Mouse (Mus musculus): Measurements from ENCODE around the gene Ktn1.

The Ktn1 gene

DNA sequence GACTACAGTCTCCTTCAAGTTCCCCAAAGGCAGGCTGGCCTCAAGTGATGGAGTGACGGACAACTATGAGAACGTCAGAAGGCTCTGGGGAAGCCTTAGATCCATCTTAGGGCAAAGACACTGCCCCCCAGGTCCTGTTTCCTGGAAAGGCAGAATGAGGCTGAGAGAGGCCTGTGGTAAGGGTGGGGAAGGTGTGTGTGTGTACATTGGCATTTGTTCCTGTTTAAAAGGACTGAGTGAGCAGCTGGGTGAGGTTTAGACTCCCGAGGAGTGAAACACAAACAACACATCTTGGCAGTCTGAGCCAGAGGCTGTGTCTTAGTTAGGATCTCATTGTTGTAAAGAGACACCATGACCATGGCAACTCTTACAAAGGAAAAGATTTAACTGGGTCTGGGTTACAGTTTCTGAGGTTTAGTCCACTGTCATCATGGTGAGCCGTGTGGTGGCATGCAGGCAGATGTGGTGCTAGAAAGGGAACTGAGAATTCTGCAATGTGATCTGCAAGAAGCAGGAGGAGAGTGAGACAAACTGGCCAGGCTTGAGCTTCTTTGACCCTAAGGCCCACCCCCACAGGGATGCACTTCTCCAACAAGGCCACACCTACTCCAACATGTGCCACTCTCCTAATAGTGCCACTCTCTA, 106.1 kb downstream of the Ktn1 start:
- no peak for DNase-seq (ENCODE audit: low read depth, low spot score)

DNA sequence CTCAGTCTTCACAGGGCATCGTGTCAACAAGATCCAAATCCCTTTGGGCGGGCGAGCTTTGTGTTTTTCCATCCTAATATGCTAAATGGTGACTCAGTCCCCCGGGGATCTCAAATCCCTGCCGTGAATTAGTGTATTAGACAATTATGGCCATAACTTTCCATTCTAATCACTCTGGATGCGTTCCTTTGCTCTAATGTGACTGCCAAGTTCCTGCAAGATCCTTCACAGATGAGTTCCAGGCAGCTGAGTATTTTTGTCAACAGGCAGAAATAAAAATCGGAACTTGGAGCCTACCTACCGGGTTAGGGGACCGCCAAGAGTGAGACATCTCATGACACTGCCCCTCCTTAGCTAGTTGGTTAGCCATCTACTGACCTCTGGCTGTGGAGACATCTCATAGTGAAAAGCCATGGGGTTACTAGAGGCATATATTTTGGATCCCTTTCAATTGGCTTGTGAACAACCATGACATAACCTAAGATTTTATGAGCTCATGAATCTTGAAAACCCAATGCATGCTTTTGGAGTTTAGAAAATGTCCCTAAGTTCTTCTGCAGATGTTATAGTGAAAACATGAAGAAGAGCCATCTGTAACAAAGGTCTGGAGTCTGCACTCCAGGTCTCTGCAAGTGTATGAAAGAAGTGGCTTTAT, 108.3 kb downstream of the Ktn1 start:
- DNase-seq (ENCODE audit: low read depth, low spot score), result no peak

DNA sequence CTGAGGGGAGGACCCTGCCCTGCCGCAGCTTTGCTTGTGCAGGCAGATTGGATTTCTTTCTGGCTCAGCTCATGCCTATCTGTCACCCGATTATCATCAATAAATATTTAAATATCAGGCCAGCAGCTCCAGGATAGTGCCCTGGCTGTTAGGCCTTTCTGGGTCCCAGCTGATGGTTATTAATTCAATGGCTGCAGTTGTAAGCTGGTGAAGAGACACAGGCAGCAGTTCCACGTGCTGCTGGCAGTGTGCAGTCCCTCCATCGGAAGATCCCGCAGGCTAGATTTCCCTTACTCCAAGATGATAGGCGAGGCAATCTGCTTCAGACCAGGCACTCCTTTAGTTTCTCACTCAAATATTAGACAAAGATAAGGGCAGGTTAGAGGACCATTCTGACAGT, 116.9 kb downstream of the Ktn1 start:
- no peak for DNase-seq (ENCODE audit: low read depth, low spot score)

DNA sequence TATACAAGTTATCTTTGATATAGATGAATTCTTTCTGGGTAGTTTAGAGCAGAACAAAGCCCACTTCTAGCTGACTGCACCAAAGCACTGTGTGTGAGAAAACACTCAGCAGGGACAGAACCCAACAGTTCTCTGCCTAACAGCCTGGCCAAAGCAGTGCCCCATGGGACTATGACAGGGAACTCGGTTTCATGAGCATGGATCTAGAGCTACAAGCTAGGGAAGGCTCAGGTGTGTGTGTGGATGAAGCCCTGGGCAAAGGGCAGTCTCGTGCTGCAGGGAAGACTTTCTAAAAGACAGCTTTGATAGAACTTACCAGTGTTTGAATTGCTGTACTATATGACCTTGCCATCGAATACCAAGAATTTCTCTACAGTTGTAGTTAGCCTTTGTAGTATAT, 117.5 kb downstream of the Ktn1 start:
- DNase-seq (ENCODE audit: low read depth, low spot score), result no peak

DNA sequence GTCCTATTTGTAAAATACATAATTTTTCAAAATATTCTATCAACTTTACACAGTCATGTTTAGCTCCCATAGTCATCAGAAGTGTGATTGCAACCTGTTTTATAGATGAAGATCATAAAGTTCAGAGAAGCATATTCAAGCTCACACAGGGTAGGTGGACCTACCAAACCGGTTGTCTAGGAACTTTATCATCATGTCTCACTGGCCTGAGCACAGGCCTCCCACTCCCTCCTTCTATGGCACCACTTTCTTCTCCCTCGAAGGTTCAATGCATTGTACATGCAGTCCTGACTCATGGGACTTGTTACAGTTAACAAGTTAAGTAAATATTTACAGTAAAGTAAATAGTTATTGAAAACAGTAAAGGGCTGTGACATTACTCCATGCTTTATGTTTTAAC, 118.1 kb downstream of the Ktn1 start:
- no peak for DNase-seq (ENCODE audit: low read depth, low spot score)

DNA sequence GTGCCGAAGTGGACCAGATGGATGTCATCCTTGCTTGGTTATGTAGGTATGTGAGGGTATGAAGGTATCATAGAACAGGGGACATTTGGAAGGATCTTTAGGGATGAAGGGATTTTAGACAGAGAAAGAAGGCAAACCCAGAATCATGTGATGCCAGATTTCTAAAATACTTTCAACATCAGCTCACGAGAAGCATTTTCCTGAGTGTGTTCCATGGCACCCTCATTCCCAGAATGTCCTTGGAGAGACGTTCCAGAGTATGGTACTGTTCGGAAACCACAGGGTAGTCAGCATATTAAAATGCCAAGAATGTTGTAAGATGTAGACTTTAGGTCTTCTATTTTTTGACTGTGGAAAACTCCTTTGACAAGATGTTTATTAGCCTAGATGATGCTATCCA, 123.2 kb downstream of the Ktn1 start:
- no peak for DNase-seq (ENCODE audit: low read depth, low spot score)

- DNase-seq (ENCODE audit: low read depth, low spot score), result no peak
These were observed 127.3 kb downstream of the Ktn1 start for GRCm38 (mm10) chr14:47775543-47775942.

- DNase-seq (ENCODE audit: low read depth, low spot score), result no peak
These were observed 128.2 kb downstream of the Ktn1 start for GRCm38 (mm10) chr14:47776260-47777035.

DNA sequence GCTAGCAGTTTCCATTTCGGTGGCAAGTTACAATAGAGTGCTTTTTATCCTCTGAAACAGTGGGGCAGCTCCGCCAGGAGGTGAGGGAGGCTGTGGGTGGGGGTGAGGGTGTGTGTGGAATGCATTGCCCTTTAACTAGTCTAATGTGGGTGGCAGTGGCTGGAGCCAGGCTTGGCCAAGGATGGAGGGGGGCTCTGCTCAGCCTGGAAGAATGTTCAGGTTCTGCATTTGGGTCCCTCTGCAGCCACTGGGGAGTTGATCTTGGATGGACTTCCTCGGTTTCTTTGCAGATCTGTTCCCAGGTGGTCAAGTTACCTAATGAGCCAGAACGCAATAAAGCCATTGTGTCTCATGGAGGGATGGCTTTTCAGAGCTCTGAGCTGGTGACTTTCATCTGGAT, 137.9 kb downstream of the Ktn1 start:
- no peak for DNase-seq (ENCODE audit: low read depth, low spot score)

All from c-Kit-negative CD71-positive TER-119-positive erythroid progenitor cells, embryonic 14.5 days (primary cell).